Mouse (Mus musculus): ENCODE measurements at regions not wholly inside any gene's neighbourhood (a gene's known extent, or its start where the extent isn't known, plus 50 kb on each side); places are given as distances from the start of the nearest gene placed in this dataset.

DNA sequence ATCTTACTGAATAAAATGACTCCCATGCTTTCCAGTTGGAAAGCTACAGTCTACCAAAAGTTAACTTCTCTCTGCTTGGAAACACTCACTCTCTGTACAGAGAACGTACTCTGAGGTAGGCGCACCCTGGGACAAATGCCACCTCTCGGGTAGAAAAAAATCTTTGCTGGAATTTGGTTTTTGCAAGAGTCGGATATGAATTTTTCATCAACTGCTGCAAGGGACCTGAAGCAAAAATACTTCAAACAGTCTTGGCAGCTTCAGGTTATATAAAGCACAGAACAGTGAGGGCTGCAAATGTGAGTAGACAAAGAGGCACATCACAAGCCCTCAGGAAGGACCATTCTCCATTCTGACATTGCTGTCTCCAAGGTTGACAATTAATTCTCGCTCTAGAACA, 535.4 kb upstream of the Fam84a start:
- peak; percentile 39 to 54 for DNase-seq (ENCODE audit: low spot score in 2 of 2)

DNA sequence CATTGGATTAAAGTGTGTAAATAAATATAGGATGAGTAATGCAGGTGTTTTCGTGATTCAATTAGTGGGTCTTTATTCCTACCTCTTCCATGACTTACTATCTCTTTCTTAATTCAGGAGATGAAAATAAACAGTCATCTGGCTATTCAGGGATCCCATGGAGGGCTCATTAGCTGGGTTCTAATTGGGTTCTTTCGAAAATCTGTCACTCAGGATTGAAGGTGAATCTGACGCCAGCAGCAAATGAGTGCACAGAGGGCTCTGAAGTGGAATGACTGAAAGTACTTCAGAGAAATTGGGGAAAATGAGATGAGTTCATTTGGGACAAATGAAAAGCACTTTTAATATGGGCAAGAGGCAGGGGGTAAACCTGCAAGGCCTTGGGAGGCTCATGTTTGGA, 524.4 kb upstream of the Fam84a start:
- DNase-seq (ENCODE audit: low spot score in 2 of 2): no peak

- DNase-seq (ENCODE audit: low spot score in 2 of 2): peak; percentile 46 to 49
These were observed 514.1 kb upstream of the Fam84a start for GRCm38 (mm10) chr12:14665909-14666308.

Measured in right cerebral cortex, postnatal 10 days (tissue).